Mouse (Mus musculus) lung, postnatal 0 days (tissue): Measurements from ENCODE around the gene Lgi2.

Experiments used
- CTCF ChIP-seq: IDR thresholded peaks from 2 replicates; pipeline ENCODE4 v1.5.1; 2016; ENCODE audit warnings: antibody characterized with exemption, mild to moderate bottlenecking
- EP300 ChIP-seq: IDR thresholded peaks from 2 replicates; pipeline ENCODE4 v1.6.1; 2016; ENCODE audit warnings: antibody characterized with exemption, mild to moderate bottlenecking, control low read depth

- no peak for TF ChIP-seq EP300
- no peak for TF ChIP-seq CTCF
Observed at GRCm38 (mm10) chr5:52570746-52571145, 4.5 kb upstream of the Lgi2 start.
